Mouse (Mus musculus): ENCODE measurements around the gene Ccnt1.

DNA sequence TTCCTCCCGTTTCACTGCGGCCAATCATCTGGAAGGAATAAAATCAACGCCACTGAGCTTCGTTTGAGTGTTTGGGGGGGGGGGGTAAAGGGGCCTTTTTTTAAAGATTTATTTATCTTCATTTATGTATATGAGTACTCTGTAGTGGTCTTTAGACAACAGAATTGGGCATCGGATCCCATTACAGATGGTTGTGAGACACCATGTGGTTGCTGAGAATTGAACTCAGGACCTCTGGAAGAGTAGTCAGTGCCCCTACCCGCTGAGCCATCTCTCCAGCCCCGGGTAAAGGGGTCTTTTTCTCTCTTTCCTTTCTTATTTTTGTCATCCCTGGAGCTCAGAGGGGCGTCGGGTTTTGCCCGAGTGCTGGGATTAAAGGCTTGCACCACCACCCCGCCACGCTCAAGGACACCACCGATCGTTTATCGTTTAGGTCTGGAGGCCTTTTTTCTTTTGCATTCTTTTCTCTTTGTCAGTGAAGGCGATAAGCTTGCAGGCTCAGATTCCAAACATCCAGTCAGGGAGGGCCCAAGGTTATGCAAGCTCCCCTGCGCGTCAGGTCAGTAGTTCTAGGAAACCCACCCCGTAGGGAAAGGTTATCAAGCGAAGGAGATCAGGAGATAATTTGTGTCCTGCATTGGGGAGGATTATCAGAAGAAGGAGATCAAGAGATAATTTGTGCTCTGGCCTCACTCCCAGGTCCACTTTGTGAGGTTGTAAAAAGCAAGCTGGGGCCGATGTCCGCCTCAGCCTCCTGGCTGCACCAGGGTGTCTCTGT, 2.3 kb downstream of the Ccnt1 start:
- TF ChIP-seq CTCF (conservative IDR thresholded peaks at IDR 0.05; ENCODE audit: low read length): no peak
- no peak for TF ChIP-seq POU5F1 (IDR thresholded peaks at IDR 0.05; ENCODE audit: borderline replicate concordance, low read length)
